Mouse (Mus musculus) CH12.LX (cell line): ENCODE measurements at regions not wholly inside any gene's neighbourhood (a gene's known extent, or its start where the extent isn't known, plus 50 kb on each side); places are given as distances from the start of the nearest gene placed in this dataset.

Source experiments
- CHD1 ChIP-seq: IDR thresholded peaks from 2 replicates; pipeline ENCODE4 v1.6.1; 2012; ENCODE audit warnings: low read depth, low read length, improper control_type of control experiment, inconsistent platforms
- CHD2 ChIP-seq: IDR thresholded peaks from 2 replicates; pipeline ENCODE4 v1.6.1; 2011; ENCODE audit warnings: low read length, improper control_type of control experiment
- CTCF ChIP-seq, 2 experiments: IDR thresholded peaks in 1 of 2; conservative IDR thresholded peaks in 1 of 2; 2 replicates each; pipeline ENCODE4 v1.5.1; 2011 to 2012; ENCODE audit warnings: low read depth in 2 of 2, low read length in 2 of 2, improper control_type of control experiment in 1 of 2, inconsistent platforms in 1 of 2, mild to moderate bottlenecking in 1 of 2, moderate library complexity in 1 of 2
- E2F4 ChIP-seq: IDR thresholded peaks from 2 replicates; pipeline ENCODE4 v1.6.1; 2011; ENCODE audit warnings: low read depth, low read length, improper control_type of control experiment; ENCODE audit not compliant: insufficient replicate concordance
- ELF1 ChIP-seq: IDR thresholded peaks from 2 replicates; pipeline ENCODE4 v1.6.1; 2014; ENCODE audit warnings: low read depth, mild to moderate bottlenecking, inconsistent platforms, low read length, improper control_type of control experiment
- EP300 ChIP-seq: IDR thresholded peaks from 2 replicates; pipeline ENCODE4 v1.6.1; 2011; ENCODE audit warnings: low read length, improper control_type of control experiment
- HCFC1 ChIP-seq: IDR thresholded peaks from 2 replicates; pipeline ENCODE4 v1.6.1; 2012; ENCODE audit warnings: low read depth, mild to moderate bottlenecking, inconsistent platforms, low read length, improper control_type of control experiment
- MXI1 ChIP-seq: IDR thresholded peaks from 2 replicates; pipeline ENCODE4 v1.6.1; 2011; ENCODE audit warnings: mild to moderate bottlenecking, low read depth, low read length, improper control_type of control experiment
- MYC ChIP-seq: IDR thresholded peaks from 2 replicates; pipeline ENCODE4 v1.6.1; 2011; ENCODE audit warnings: low read depth, mild to moderate bottlenecking, improper control_type of control experiment, low read length
- NRF1 ChIP-seq: IDR thresholded peaks from 2 replicates; pipeline ENCODE4 v1.6.1; 2014; ENCODE audit warnings: low read depth, mild to moderate bottlenecking, inconsistent platforms, low read length, improper control_type of control experiment, moderate library complexity
- POLR2A ChIP-seq: IDR thresholded peaks from 2 replicates; pipeline ENCODE4 v1.6.1; 2011; ENCODE audit warnings: low read depth, mild to moderate bottlenecking, improper control_type of control experiment, low read length
- RCOR1 ChIP-seq: conservative IDR thresholded peaks from 2 replicates; pipeline ENCODE4 v1.6.1; 2012; ENCODE audit warnings: low read depth, mild to moderate bottlenecking, inconsistent platforms, low read length, improper control_type of control experiment
- TCF12 ChIP-seq: IDR thresholded peaks from 2 replicates; pipeline ENCODE4 v1.6.1; 2014; ENCODE audit warnings: low read depth, mild to moderate bottlenecking, inconsistent platforms, low read length, improper control_type of control experiment
- UBTF ChIP-seq: IDR thresholded peaks from 2 replicates; pipeline ENCODE4 v1.6.1; 2012; ENCODE audit warnings: low read depth, mild to moderate bottlenecking, inconsistent platforms, low read length, improper control_type of control experiment, moderate library complexity

DNA sequence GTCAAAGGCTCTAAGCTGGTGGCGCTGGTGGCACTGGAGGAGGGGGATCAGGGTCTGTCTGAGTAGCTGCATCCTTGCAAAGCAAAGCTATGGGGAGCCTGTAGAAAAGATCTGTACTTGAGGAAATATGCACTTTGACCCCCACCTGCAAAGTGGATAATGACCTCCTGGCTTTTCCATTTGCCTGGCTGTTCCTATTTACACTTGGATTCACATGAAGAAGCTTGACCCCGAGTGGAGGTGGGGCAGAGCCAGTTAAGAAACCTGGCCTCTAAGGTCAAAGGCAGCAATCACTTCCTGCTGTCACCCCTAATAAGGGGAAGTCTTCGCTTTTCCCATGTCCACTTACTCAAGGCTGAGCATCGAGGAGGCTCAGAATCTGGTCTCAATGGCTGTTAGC is 145.7 kb upstream of the Fam19a5 start:
- no peak for TF ChIP-seq EP300
- no peak for TF ChIP-seq POLR2A
- no peak for TF ChIP-seq NRF1
- TF ChIP-seq MXI1, result no peak
- TF ChIP-seq MYC, result no peak
- no peak for TF ChIP-seq CHD1
- no peak for TF ChIP-seq TCF12
- TF ChIP-seq RCOR1, result no peak
- TF ChIP-seq CTCF (conservative IDR thresholded peaks at IDR 0.05 in 1 of 2, IDR thresholded peaks at IDR 0.05 in 1 of 2; ENCODE audit: low read depth in 2 of 2, low read length in 2 of 2), result no peak
- no peak for TF ChIP-seq E2F4
- TF ChIP-seq HCFC1, result no peak
- TF ChIP-seq ELF1, result no peak
- TF ChIP-seq CHD2, result no peak
- no peak for TF ChIP-seq UBTF
